ENCODE assay signal across 24 mouse cellular contexts in the genomic region with DNA sequence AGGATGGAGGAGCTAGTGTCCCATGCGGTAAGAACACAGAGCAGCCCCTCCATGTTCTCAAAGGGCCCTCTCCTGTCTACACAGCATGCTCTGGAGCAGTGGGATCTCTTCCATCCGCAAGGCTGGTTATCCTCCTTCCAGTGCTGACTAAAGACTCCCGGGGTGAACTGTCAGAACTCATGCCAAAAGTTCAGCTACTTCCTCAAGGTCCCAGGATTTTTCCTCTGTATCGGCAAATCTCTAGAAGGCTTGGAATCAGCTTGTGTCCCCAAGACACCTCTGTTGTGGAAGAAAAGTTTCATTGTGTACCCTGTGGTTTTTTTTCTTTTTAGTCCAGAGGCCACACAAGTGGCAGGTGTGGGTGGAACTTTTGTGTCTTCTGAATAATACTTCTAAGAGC. TPM values are rescaled to one million over a fixed set of nuclear protein-coding genes. Genes with fewer than 3 reads are reported as not detected.
DNase-seq lines count a peak whose midpoint lies in the region; ATAC-seq lines count a peak whose summit lies in the region.
"Had no signal": no experiment of that assay in that cellular context is flagged by ENCODE, and none has a peak within 500 bp of the region (broad histone marks: within the 10 kb centered on the region; RNA-seq: fewer than 3 reads in every experiment).

No protein-coding gene starts in this region.

- no peaks in the 10 kb centered on the region for H3K36me3 ChIP-seq in heart, embryonic 10.5 days
- no peaks in the 10 kb centered on the region for H3K36me3 ChIP-seq in heart, embryonic 12.5 days
- H3K36me3 ChIP-seq: forebrain, embryonic 12.5 days; G1E; hindbrain, embryonic 12.5 days had no signal

- H3K9ac ChIP-seq in heart, embryonic 12.5 days: no peak overlapping the region
- H3K9ac ChIP-seq: embryonic facial prominence, embryonic 12.5 days; forebrain, embryonic 12.5 days; hindbrain, embryonic 12.5 days had no signal

- peaks cover 21% of the 10 kb centered on the region for H3K4me1 ChIP-seq in heart, embryonic 10.5 days
- H3K4me1 ChIP-seq in heart, embryonic 12.5 days (replicated peaks): peaks cover 21% of the 10 kb centered on the region
- H3K4me1 ChIP-seq: embryonic facial prominence, embryonic 12.5 days; forebrain, embryonic 12.5 days; hindbrain, embryonic 12.5 days had no signal

- H3K27ac ChIP-seq in heart, embryonic 10.5 days: peak overlapping the region; percentile 59; the same call in 1 of the 2 replicates
- H3K27ac ChIP-seq in heart, embryonic 12.5 days (ENCODE audit: poor library complexity, severe bottlenecking): no peak overlapping the region
- H3K27ac ChIP-seq: embryonic facial prominence, embryonic 12.5 days; forebrain, embryonic 12.5 days; heart, adult 2 months; hindbrain, embryonic 12.5 days had no signal

- no peaks in the 10 kb centered on the region for H3K9me3 ChIP-seq in heart, embryonic 10.5 days
- peaks cover 6% of the 10 kb centered on the region for H3K9me3 ChIP-seq in heart, embryonic 12.5 days (replicated peaks)
- H3K9me3 ChIP-seq: embryonic facial prominence, embryonic 12.5 days; forebrain, embryonic 12.5 days; G1E; hindbrain, embryonic 12.5 days had no signal

- H3K4me2 ChIP-seq in heart, embryonic 12.5 days: no peak overlapping the region
- H3K4me2 ChIP-seq: embryonic facial prominence, embryonic 12.5 days; forebrain, embryonic 12.5 days; hindbrain, embryonic 12.5 days had no signal

- 50% methylated on average over 4 of the region's 4 CpGs for WGBS in heart, embryonic 10.5 days
- WGBS in heart, embryonic 12.5 days: 45% methylated on average over 4 of the region's 4 CpGs

- no peaks in the 10 kb centered on the region for H3K27me3 ChIP-seq in heart, embryonic 10.5 days (ENCODE audit: insufficient read depth, poor library complexity, severe bottlenecking)
- H3K27me3 ChIP-seq in heart, embryonic 12.5 days (replicated peaks): no peaks in the 10 kb centered on the region
- H3K27me3 ChIP-seq: embryonic facial prominence, embryonic 12.5 days; forebrain, embryonic 12.5 days; hindbrain, embryonic 12.5 days had no signal

- no peak overlapping the region for H3K4me3 ChIP-seq in heart, embryonic 10.5 days
- H3K4me3 ChIP-seq in heart, embryonic 12.5 days: no peak overlapping the region
- H3K4me3 ChIP-seq: embryonic facial prominence, embryonic 12.5 days; forebrain, embryonic 12.5 days; heart, adult 2 months; hindbrain, embryonic 12.5 days had no signal

- ATAC-seq in heart, embryonic 12.5 days (ENCODE audit: insufficient number of reproducible peaks, low FRiP score): no peak
- ATAC-seq: CD4-positive, CD25-positive, alpha-beta regulatory T cell, adult 4 months; forebrain, embryonic 16.5 days; hindbrain, embryonic 16.5 days; inflammation-experienced regulatory T-cells, adult 6 months; intestine, postnatal 0 days had no signal

- DNase-seq in adrenal gland, adult (ENCODE audit: inconsistent age in 2 of 2, low spot score in 1 of 2): peak; percentile 56 to 71
- no peak for DNase-seq in adrenal gland, postnatal 4 days (ENCODE audit: low spot score in 2 of 2)
- no peak for DNase-seq in heart, embryonic 10.5 days (ENCODE audit: low spot score)
- DNase-seq in adrenal gland, postnatal 14 days: peak; percentile 41
- DNase-seq in neural tube, embryonic 10.5 days (ENCODE audit: extremely low spot score, low spot score): no peak
- DNase-seq in urinary bladder, postnatal 36 days (ENCODE audit: low spot score in 2 of 2): no peak
- DNase-seq: B cell, adult 2 months; cerebellum, adult 11-12 months; cerebellum, adult 9-10 months; cerebellum, postnatal 25 days; gastrocnemius, postnatal 10 days; heart, adult 2 months; heart, postnatal 10 days; heart, postnatal 4 days had no signal

RNA-seq across cellular contexts. Expression of gene Mboat2, which starts 18.8 kb away (rescaled TPM):
- total RNA-seq in adrenal gland, postnatal 4 days (2021): 10 to 100 TPM; 25.9 to 27.1 TPM
- 35.7 and 37.0 TPM in 2 replicates for polyA plus RNA-seq in heart, embryonic 10.5 days (2016; fragmentation: Nextera tagmentation; extraction: Ambion mirVana)
- 35.8 and 37.1 TPM in 2 replicates for polyA plus RNA-seq in heart, embryonic 12.5 days (2016; fragmentation: Nextera tagmentation; extraction: Ambion mirVana)
- total RNA-seq in adrenal gland, postnatal 14 days (2021): 17.1 and 17.9 TPM in 2 replicates
- polyA plus RNA-seq: inflammation-experienced regulatory T-cells, adult 6 months had no signal

Comparison
In these comparisons a context has a peak if more than half of its experiments do, and no peak if none do; other contexts are left out.
1. DNase-seq: peak in adrenal gland, adult (2 of 2) and adrenal gland, postnatal 14 days (single experiment); none in adrenal gland, postnatal 4 days (0 of 2), heart, embryonic 10.5 days (single experiment), neural tube, embryonic 10.5 days (single experiment) and urinary bladder, postnatal 36 days (0 of 2).